Mouse (Mus musculus) neural tube, embryonic 11.5 days (tissue): ENCODE measurements around the gene Lrrc38. TPM values are rescaled to one million over a fixed set of nuclear protein-coding genes. Genes with fewer than 3 reads are reported as not detected.
"Not testable (repeated sequence)": the region's sequence is repeated elsewhere in the genome, so short reads cannot be mapped to it uniquely, and the experiment has no call there.

Experiments used
- ATAC-seq: fragments of 200-750 bp; cut with Nextera tagmentation; 2 replicates; pipeline ENCODE4 v1.8.0; 2017; ENCODE audit warnings: moderate number of reproducible peaks, mild to moderate bottlenecking, moderate TSS enrichment, moderate library complexity; ENCODE audit not compliant: insufficient read depth, low FRiP score, low TSS enrichment
- DNase-seq: peaks from one replicate; pipeline ENCODE4 v3.0.0-alpha.2; 2015; ENCODE audit warnings: low spot score
- H3K27ac ChIP-seq: fragments of 300-500 bp; sonication (generic); 2 replicates; pipeline ENCODE4 v1.5.1; 2014; ENCODE audit warnings: low read depth, mild to moderate bottlenecking, low read length
- H3K27me3 ChIP-seq: fragments of 300-500 bp; sonication (generic); 2 replicates; pipeline ENCODE4 v1.6.1; 2014; ENCODE audit warnings: mild to moderate bottlenecking, low read length, mixed read lengths; ENCODE audit not compliant: control insufficient read depth, insufficient read depth
- H3K36me3 ChIP-seq: fragments of 300-500 bp; sonication (generic); 2 replicates; pipeline ENCODE4 v1.6.1; 2014; ENCODE audit warnings: mild to moderate bottlenecking, low read length, moderate library complexity, mixed read lengths; ENCODE audit not compliant: control insufficient read depth, insufficient read depth
- H3K4me1 ChIP-seq: fragments of 300-500 bp; sonication (generic); 2 replicates; pipeline ENCODE4 v1.6.1; 2014; ENCODE audit warnings: low read length, mixed read lengths; ENCODE audit not compliant: control insufficient read depth, insufficient read depth
- H3K4me2 ChIP-seq: fragments of 300-500 bp; sonication (generic); 2 replicates; pipeline ENCODE4 v1.6.1; 2014; ENCODE audit warnings: low read depth, mild to moderate bottlenecking, moderate library complexity
- H3K4me3 ChIP-seq: fragments of 300-500 bp; sonication (generic); 2 replicates; pipeline ENCODE4 v1.5.1; 2014; ENCODE audit warnings: low read depth, low read length
- H3K9ac ChIP-seq: fragments of 300-500 bp; sonication (generic); 2 replicates; pipeline ENCODE4 v1.6.1; 2014; ENCODE audit warnings: mild to moderate bottlenecking, low read length
- H3K9me3 ChIP-seq: fragments of 300-500 bp; sonication (generic); 2 replicates; pipeline ENCODE4 v1.6.1; 2016; ENCODE audit warnings: low read length; ENCODE audit not compliant: control insufficient read depth
- whole genome bisulfite sequencing: fragments of 180-500 bp; shearing (Covaris S2); extraction: QIAGEN DNeasy Blood & Tissue Kit; methylation state at CpG from one replicate; pipeline ENCODE4 v1.1.7; 2014; 5-methylcytosine and 5-hydroxymethylcytosine counted together
- polyA plus RNA-seq: library from polyadenylated mRNA; unstranded; fragments of >200 nt; fragmentation: Nextera tagmentation; extraction: Ambion mirVana; gene quantifications from 2 replicates; pipeline ENCODE4 v1.2.1, GENCODE M21; 2014

The Lrrc38 gene
- polyA plus RNA-seq, 1 experiment from 2014 or later, result 0.48 TPM

DNA sequence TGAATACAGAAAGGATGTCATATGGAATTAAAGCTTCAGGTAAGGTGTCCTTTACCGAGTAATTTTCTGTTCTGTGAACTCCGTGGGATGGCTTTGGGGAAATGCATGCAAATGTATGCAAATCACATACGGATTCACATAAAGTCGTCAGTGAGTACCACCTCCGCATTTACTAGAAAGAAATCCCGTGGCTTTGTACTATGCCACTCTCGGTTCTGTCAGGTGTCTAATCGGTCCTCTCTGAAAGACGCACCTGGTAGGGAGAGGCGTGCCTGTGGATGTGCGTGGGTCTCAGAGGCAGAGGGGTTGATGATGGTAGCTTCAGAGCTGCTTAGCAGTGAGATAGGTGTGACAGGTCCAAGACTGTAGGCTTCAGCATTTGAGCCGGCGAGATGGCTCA, 9.7 kb upstream of the Lrrc38 start:
- ATAC-seq (no peak), DNase-seq (no peak)
- Histone ChIP-seq H3K4me1 (no peaks in the 10 kb centered on the region), H3K27me3 (no peaks in the 10 kb centered on the region), H3K9ac (no peak overlapping the region), H3K4me2 (no peak overlapping the region), H3K36me3 (no peaks in the 10 kb centered on the region), H3K9me3 (no peaks in the 10 kb centered on the region), H3K27ac (no peak overlapping the region), H3K4me3 (no peak overlapping the region)
- 83% methylated on average over 13 of the region's 13 CpGs for WGBS

DNA sequence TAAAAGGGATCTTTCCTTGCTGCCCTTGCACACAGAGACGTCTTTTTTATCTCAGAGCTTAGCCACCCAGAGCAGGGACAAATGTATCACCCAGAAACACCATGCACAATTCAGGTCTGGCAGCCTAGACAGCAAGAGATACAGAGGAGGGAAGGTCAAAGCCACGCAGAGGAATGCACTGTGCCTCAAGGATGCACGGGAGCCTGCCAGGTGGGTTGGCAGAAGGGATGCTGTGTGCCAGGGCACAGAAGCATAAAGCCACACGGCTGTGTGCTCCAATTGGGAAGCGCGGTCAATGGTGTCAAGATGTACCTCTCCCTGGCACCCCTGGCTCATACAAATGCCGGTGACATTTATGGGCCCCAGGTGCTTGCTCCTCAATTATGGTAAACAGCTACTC, 8.1 kb upstream of the Lrrc38 start:
- no peak overlapping the region for H3K27ac ChIP-seq
- ATAC-seq, result no peak
- no peak overlapping the region for H3K9ac ChIP-seq
- DNase-seq, result no peak
- no peak overlapping the region for H3K4me2 ChIP-seq
- no peaks in the 10 kb centered on the region for H3K4me1 ChIP-seq
- no peaks in the 10 kb centered on the region for H3K9me3 ChIP-seq
- no peaks in the 10 kb centered on the region for H3K36me3 ChIP-seq
- H3K27me3 ChIP-seq, result no peaks in the 10 kb centered on the region
- WGBS, result 82% methylated on average over 7 of the region's 7 CpGs
- H3K4me3 ChIP-seq, result no peak overlapping the region

DNA sequence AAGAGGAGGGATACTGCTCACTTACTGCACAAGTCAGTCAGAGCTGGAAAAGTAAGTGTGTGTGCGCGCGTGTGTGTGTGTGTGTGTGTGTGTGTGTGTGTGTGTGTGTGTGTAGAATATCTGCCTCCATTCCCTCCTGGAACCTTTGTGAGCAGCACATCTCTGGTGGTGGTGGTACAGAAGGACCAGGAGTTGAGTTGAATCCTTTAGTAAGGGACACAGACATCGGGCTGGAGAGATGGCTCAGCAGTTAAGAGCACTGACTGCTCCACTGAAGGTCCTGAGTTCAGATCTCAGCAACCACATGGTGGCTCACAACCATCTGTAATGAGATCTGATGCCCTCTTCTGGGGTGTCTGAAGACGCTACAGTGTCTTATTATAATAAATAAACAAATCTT, 4.1 kb upstream of the Lrrc38 start:
- not testable (repeated sequence) for H3K4me2 ChIP-seq, H3K36me3 ChIP-seq, H3K4me1 ChIP-seq, H3K9ac ChIP-seq, H3K4me3 ChIP-seq, H3K9me3 ChIP-seq, ATAC-seq, H3K27ac ChIP-seq, DNase-seq
- H3K27me3 ChIP-seq, result peaks cover 24% of the 10 kb centered on the region
- WGBS, result 90% methylated on average over 5 of the region's 5 CpGs

DNA sequence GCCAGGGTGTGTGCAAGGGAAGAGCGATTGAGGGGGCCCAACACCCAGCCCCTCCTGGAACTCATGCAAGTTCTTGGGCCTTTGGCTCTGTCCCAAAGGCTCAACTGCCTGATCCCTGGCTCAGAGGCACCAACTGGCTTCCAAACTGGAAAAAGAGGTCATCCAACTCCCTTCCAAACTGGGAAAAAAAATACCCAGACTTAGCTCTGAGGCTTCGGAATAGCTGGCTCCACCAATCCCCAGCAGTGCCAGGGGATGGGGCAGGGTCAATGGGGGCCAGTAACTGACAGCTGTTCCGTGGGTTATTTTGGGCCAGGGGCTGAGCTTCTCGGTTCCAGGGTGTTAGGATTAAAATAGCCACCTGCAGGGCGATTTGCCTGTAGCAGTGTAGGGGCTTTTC, 879 bp upstream of the Lrrc38 start:
- H3K4me2 ChIP-seq, result no peak overlapping the region
- peaks cover 11% of the 10 kb centered on the region for H3K4me1 ChIP-seq
- H3K4me3 ChIP-seq, result no peak overlapping the region
- ATAC-seq (no peak), DNase-seq (no peak)
- no peak overlapping the region for H3K9ac ChIP-seq
- H3K36me3 ChIP-seq, result no peaks in the 10 kb centered on the region
- WGBS, result 19% methylated on average over 5 of the region's 5 CpGs
- H3K9me3 ChIP-seq, result no peaks in the 10 kb centered on the region
- no peak overlapping the region for H3K27ac ChIP-seq
- H3K27me3 ChIP-seq, result peaks cover 38% of the 10 kb centered on the region

DNA sequence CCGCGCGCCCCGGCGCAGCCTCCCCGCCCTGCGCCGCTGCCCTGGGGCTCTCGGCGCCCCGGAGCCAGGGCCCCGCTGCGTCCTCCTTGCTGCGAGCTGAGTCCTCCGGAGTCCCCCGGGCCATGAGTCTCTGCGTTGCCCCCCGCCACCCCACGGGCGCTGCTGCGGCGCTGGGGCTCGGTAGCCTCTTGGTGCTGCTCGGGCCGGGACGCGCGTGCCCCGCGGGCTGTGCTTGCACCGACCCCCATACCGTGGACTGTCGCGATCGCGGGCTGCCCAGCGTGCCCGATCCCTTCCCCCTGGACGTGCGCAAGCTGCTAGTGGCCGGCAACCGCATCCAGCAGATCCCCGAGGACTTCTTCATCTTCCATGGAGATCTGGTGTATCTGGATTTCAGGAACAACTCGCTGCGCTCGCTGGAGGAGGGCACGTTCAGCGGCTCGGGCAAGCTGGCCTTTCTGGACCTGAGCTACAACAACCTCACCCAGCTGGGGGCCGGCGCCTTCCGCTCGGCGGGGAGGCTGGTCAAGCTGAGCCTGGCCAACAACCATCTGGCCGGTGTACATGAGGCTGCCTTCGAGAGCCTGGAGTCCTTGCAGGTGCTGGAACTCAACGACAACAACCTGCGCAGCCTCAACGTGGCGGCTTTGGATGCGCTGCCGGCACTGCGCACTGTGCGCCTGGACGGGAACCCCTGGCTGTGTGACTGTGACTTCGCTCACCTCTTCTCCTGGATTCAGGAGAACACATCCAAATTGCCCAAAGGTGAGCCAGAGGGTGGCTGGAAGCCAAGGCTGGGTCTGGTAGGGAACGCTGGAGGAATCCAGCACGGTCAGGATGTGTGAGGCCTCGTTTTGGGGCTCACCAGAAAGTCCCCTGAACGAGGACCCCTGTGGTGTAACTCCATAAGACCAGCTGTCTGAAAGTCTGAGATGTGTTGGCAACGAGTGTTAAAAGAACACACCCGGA, 774 bp downstream of the Lrrc38 start:
- peak overlapping the region; percentile 49 for H3K4me3 ChIP-seq
- peak overlapping the region; percentile 49 for H3K9ac ChIP-seq
- no peaks in the 10 kb centered on the region for H3K9me3 ChIP-seq
- no peak overlapping the region for H3K27ac ChIP-seq
- H3K4me2 ChIP-seq, result peak overlapping the region; percentile 95
- DNase-seq, result peak; percentile 42
- 3% methylated on average over 72 of the region's 72 CpGs for WGBS
- no peaks in the 10 kb centered on the region for H3K36me3 ChIP-seq
- ATAC-seq, result peak; percentile 43; the same call in 1 of the 2 replicates
- peaks cover 11% of the 10 kb centered on the region for H3K4me1 ChIP-seq
- peaks cover 38% of the 10 kb centered on the region for H3K27me3 ChIP-seq

DNA sequence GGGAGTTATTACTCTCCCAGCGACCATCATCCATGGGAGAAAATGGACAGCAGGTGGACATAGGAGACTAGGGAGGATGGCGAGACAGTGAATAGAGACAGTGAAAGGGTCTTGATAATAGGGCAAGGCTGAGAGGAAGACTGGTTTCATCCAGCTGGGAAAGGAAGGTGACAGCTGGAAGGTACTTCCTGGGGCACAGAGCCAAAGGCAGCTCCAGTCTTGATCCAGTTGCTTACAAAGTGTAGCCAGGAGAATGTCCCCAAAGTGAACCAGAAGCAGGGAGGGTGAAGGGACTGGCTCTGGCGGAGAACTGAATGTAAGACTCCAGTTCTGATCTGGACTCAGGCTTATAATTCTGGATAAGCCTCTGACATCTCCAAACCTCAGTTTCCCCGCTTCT, 2.7 kb downstream of the Lrrc38 start:
- no peaks in the 10 kb centered on the region for H3K36me3 ChIP-seq
- DNase-seq, result no peak
- H3K4me3 ChIP-seq, result no peak overlapping the region
- ATAC-seq, result no peak
- H3K9me3 ChIP-seq, result no peaks in the 10 kb centered on the region
- no peak overlapping the region for H3K4me2 ChIP-seq
- no peak overlapping the region for H3K27ac ChIP-seq
- WGBS, result 77% methylated on average over 4 of the region's 4 CpGs
- H3K9ac ChIP-seq, result no peak overlapping the region
- H3K27me3 ChIP-seq, result peaks cover 38% of the 10 kb centered on the region
- H3K4me1 ChIP-seq, result peaks cover 11% of the 10 kb centered on the region

DNA sequence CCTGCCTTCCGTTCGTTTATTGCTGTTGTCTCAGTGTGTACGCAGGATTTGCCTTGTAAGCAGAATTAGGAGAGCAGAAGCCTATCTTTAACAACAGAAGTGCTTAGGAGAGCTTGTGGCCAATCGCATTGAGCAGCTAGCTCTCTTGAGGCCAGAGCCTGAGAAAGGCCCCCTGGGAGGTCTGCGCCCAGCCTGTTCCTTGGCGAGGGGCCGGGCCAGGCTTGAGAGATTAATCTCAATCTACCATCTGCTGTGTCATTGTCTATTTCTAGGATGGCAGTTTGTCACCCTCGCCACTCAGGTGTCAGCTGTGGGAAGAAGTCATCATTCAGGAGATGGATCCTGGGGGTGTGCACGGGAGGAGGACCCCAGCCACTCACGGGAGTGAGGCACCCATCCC, 12.0 kb downstream of the Lrrc38 start:
- Histone ChIP-seq H3K9ac (no peak overlapping the region), H3K36me3 (no peaks in the 10 kb centered on the region), H3K27ac (no peak overlapping the region), H3K9me3 (no peaks in the 10 kb centered on the region), H3K27me3 (no peaks in the 10 kb centered on the region), H3K4me3 (no peak overlapping the region), H3K4me2 (no peak overlapping the region), H3K4me1 (no peaks in the 10 kb centered on the region)
- ATAC-seq (no peak), DNase-seq (no peak)
- WGBS, result 64% methylated on average over 10 of the region's 10 CpGs

DNA sequence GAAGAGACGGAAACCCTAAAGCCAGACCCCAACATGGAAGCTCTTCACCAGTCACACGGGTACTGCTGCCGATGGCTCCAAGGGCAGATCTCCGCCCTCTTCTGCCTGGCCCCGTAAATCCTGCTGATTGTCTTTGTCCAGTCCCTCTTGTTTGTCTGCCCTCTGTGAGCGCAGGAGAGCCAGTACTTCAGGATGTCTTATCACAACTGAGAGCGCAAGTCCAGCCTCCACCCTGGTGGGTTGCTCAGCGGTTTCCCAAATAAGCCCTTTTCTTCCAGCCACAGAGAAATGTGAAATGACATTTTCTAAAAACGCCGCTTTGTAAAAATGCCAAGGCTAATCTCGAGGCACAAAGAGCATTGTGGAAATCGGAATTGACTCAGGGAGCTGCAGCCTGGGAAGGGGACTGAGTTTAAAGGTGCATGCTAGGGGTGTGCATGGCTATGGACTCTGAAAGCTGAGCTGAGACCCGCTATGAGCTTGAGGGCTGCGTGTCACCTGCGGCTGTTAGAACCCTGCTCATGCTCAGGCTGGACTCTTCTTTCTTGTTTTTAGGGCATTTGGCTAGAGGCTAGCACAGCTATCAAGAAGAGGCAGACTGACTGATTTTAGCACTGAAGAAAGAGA, 17.0 kb downstream of the Lrrc38 start:
- Histone ChIP-seq H3K4me1 (no peaks in the 10 kb centered on the region), H3K27ac (no peak overlapping the region), H3K36me3 (no peaks in the 10 kb centered on the region), H3K27me3 (no peaks in the 10 kb centered on the region), H3K9me3 (no peaks in the 10 kb centered on the region), H3K9ac (no peak overlapping the region), H3K4me3 (no peak overlapping the region), H3K4me2 (no peak overlapping the region)
- DNase-seq (no peak), ATAC-seq (no peak)
- 42% methylated on average over 15 of the region's 15 CpGs for WGBS

DNA sequence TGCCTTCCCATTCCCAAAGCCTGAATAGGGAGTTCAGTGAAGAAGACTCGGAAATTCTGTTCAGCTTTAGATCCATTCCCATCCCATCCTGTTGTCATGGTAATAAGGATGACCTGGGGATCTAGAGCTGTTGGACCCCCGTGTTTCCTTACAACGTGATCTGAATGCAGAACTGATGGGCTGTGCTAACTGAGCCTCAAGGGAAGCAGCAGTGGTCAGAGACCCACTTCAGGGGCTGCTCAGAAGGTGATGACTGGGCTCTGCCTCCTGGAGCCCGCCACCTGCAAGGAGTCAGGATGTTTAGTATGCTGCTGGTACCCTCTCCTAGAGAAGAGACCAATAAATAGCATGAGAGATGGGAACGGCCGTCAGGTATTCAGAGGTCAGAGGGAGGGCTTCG, 29.9 kb downstream of the Lrrc38 start:
- Histone ChIP-seq H3K9ac (peak overlapping the region; percentile 33), H3K27ac (peak overlapping the region; percentile 84), H3K4me3 (no peak overlapping the region), H3K4me1 (peaks cover 8% of the 10 kb centered on the region), H3K4me2 (peak overlapping the region; percentile 32), H3K36me3 (no peaks in the 10 kb centered on the region), H3K27me3 (no peaks in the 10 kb centered on the region), H3K9me3 (no peaks in the 10 kb centered on the region)
- peak; percentile 45 for DNase-seq
- WGBS, result 37% methylated on average over 7 of the region's 7 CpGs
- peak; percentile 60 for ATAC-seq
